Mouse (Mus musculus): Measurements from ENCODE around the gene Plekha8. TPM values are rescaled to one million over a fixed set of nuclear protein-coding genes. Genes with fewer than 3 reads are reported as not detected.
A peak's percentile ranks its signal among the peaks of the same experiment; 100 is the strongest.

Plekha8 gene
- total RNA-seq (2012; rRNA removed) = 19.1 and 19.4 TPM in 2 replicates

GRCm38 (mm10) chr6:54594469-54595329, at the start of gene Plekha8:
Plekha8 (plus strand) TSS chr6:54595111.
- DNase-seq (ENCODE audit: low read depth, low spot score) = no peak
- no peaks in the 10 kb centered on the region; a peak in 2 of 4 replicates for H3K4me1 ChIP-seq (ENCODE audit: control insufficient read depth in 2 of 2, insufficient read depth in 2 of 2, low read length in 2 of 2, poor library complexity in 1 of 2)
- in situ Hi-C loops (cut with MboI; ENCODE audit: low sequenced_read_pairs in 2 of 2, unreplicated experiment in 2 of 2) = no loop called here
- no peak for TF ChIP-seq ZC3H11A (IDR thresholded peaks at IDR 0.05; ENCODE audit: borderline replicate concordance, low read depth, low read length)
- peak; percentile 25; the same call in 1 of the 2 replicates for TF ChIP-seq HCFC1 (IDR thresholded peaks at IDR 0.05; ENCODE audit: borderline replicate concordance, insufficient read depth, low read length)
- peak within 1 kb of the TSS; percentile 84 for H3K9ac ChIP-seq (ENCODE audit: insufficient read depth, low read depth, low read length, poor library complexity, severe bottlenecking)
- H3K9me3 ChIP-seq (ENCODE audit: control insufficient read depth, insufficient read depth, low read depth, low read length) = no peaks in the 10 kb centered on the region
- peak within 1 kb of the TSS; percentile 72 to 85 for H3K4me3 ChIP-seq (ENCODE audit: insufficient read depth in 1 of 2, low read depth in 1 of 2, low read length in 2 of 2, poor library complexity in 1 of 2, severe bottlenecking in 1 of 2)
- H3K36me3 ChIP-seq (ENCODE audit: control insufficient read depth, insufficient read depth, low read length, poor library complexity, severe bottlenecking) = no peaks in the 10 kb centered on the region
- H3K27ac ChIP-seq (ENCODE audit: insufficient read depth, low read depth, low read length, poor library complexity, severe bottlenecking) = no peak within 1 kb of the TSS

GRCm38 (mm10) chr6:54548314-54549019, 46.4 kb upstream of the Plekha8 start:
- DNase-seq (ENCODE audit: low read depth, low spot score) = no peak
- Histone ChIP-seq H3K4me1 (ENCODE audit: control insufficient read depth in 2 of 2, insufficient read depth in 2 of 2, low read length in 2 of 2, poor library complexity in 1 of 2) (no peaks in the 10 kb centered on the region), H3K9ac (ENCODE audit: insufficient read depth, low read depth, low read length, poor library complexity, severe bottlenecking) (no peak overlapping the region), H3K36me3 (ENCODE audit: control insufficient read depth, insufficient read depth, low read length, poor library complexity, severe bottlenecking) (no peaks in the 10 kb centered on the region), H3K27ac (ENCODE audit: insufficient read depth, low read depth, low read length, poor library complexity, severe bottlenecking) (no peak overlapping the region), H3K9me3 (ENCODE audit: control insufficient read depth, insufficient read depth, low read depth, low read length) (no peaks in the 10 kb centered on the region), H3K4me3 (ENCODE audit: insufficient read depth in 1 of 2, low read depth in 1 of 2, low read length in 2 of 2, poor library complexity in 1 of 2, severe bottlenecking in 1 of 2) (no peak overlapping the region)
- in situ Hi-C loops (cut with MboI; ENCODE audit: low sequenced_read_pairs in 2 of 2, unreplicated experiment in 2 of 2) = no loop called here
- TF ChIP-seq HCFC1 (IDR thresholded peaks at IDR 0.05; ENCODE audit: borderline replicate concordance, insufficient read depth, low read length) = no peak
- no peak for TF ChIP-seq ZC3H11A (IDR thresholded peaks at IDR 0.05; ENCODE audit: borderline replicate concordance, low read depth, low read length)
- TF ChIP-seq ZNF384 (IDR thresholded peaks at IDR 0.05; ENCODE audit: low read depth, low read length) = no peak
- TF ChIP-seq CHD2 (IDR thresholded peaks at IDR 0.05; ENCODE audit: low read depth, low read length) = no peak
- no peak for TF ChIP-seq MAFK (IDR thresholded peaks at IDR 0.05; ENCODE audit: insufficient read depth, low read depth, low read length)

GRCm38 (mm10) chr6:54549311-54549710, 45.6 kb upstream of the Plekha8 start:
- Histone ChIP-seq H3K9me3 (ENCODE audit: control insufficient read depth, insufficient read depth, low read depth, low read length) (no peaks in the 10 kb centered on the region), H3K9ac (ENCODE audit: insufficient read depth, low read depth, low read length, poor library complexity, severe bottlenecking) (no peak overlapping the region), H3K36me3 (ENCODE audit: control insufficient read depth, insufficient read depth, low read length, poor library complexity, severe bottlenecking) (0 out of 2 replicates have a peak, but pooled peaks cover 2% of the 10 kb centered on the region), H3K4me3 (ENCODE audit: insufficient read depth in 1 of 2, low read depth in 1 of 2, low read length in 2 of 2, poor library complexity in 1 of 2, severe bottlenecking in 1 of 2) (no peak overlapping the region), H3K4me1 (ENCODE audit: control insufficient read depth in 2 of 2, insufficient read depth in 2 of 2, low read length in 2 of 2, poor library complexity in 1 of 2) (0 out of 4 replicates have a peak, but pooled peaks cover 0 to 2% of the 10 kb centered on the region in 2 experiments), H3K27ac (ENCODE audit: insufficient read depth, low read depth, low read length, poor library complexity, severe bottlenecking) (no peak overlapping the region)
- no peak for DNase-seq (ENCODE audit: low read depth, low spot score)
- in situ Hi-C loops (cut with MboI; ENCODE audit: low sequenced_read_pairs in 2 of 2, unreplicated experiment in 2 of 2) = no loop called here
- TF ChIP-seq CHD2 (IDR thresholded peaks at IDR 0.05; ENCODE audit: low read depth, low read length) (no peak), ZNF384 (IDR thresholded peaks at IDR 0.05; ENCODE audit: low read depth, low read length) (no peak), ZC3H11A (IDR thresholded peaks at IDR 0.05; ENCODE audit: borderline replicate concordance, low read depth, low read length) (no peak), MAFK (IDR thresholded peaks at IDR 0.05; ENCODE audit: insufficient read depth, low read depth, low read length) (no peak), HCFC1 (IDR thresholded peaks at IDR 0.05; ENCODE audit: borderline replicate concordance, insufficient read depth, low read length) (no peak)

GRCm38 (mm10) chr6:54550801-54551323, 44.0 kb upstream of the Plekha8 start:
- TF ChIP-seq MAFK (IDR thresholded peaks at IDR 0.05; ENCODE audit: insufficient read depth, low read depth, low read length) = no peak
- in situ Hi-C loops (cut with MboI; ENCODE audit: low sequenced_read_pairs in 2 of 2, unreplicated experiment in 2 of 2) = no loop called here
- Histone ChIP-seq H3K9me3 (ENCODE audit: control insufficient read depth, insufficient read depth, low read depth, low read length) (no peaks in the 10 kb centered on the region), H3K36me3 (ENCODE audit: control insufficient read depth, insufficient read depth, low read length, poor library complexity, severe bottlenecking) (0 out of 2 replicates have a peak, but pooled peaks cover 2% of the 10 kb centered on the region), H3K27ac (ENCODE audit: insufficient read depth, low read depth, low read length, poor library complexity, severe bottlenecking) (no peak overlapping the region), H3K4me1 (ENCODE audit: control insufficient read depth in 2 of 2, insufficient read depth in 2 of 2, low read length in 2 of 2, poor library complexity in 1 of 2) (0 out of 4 replicates have a peak, but pooled peaks cover 0 to 2% of the 10 kb centered on the region in 2 experiments), H3K9ac (ENCODE audit: insufficient read depth, low read depth, low read length, poor library complexity, severe bottlenecking) (no peak overlapping the region), H3K4me3 (ENCODE audit: insufficient read depth in 1 of 2, low read depth in 1 of 2, low read length in 2 of 2, poor library complexity in 1 of 2, severe bottlenecking in 1 of 2) (no peak overlapping the region)
- no peak for DNase-seq (ENCODE audit: low read depth, low spot score)
